Mouse (Mus musculus) kidney, postnatal 0 days (tissue): Measurements from ENCODE around the gene Olfr1043. TPM values are rescaled to one million over a fixed set of nuclear protein-coding genes. Genes with fewer than 3 reads are reported as not detected.

ENCODE experiments used
- ATAC-seq: fragments of 200-750 bp; cut with Nextera tagmentation; replicated peaks from 2 replicates; pipeline ENCODE4 v1.8.0; 2017; ENCODE audit warnings: low read depth, moderate number of reproducible peaks, moderate TSS enrichment, moderate library complexity; ENCODE audit not compliant: low FRiP score
- DNase-seq: peaks from one replicate; pipeline ENCODE4 v3.0.0-alpha.2; 2016; ENCODE audit warnings: low spot score
- H3K27ac ChIP-seq: fragments of 300-500 bp; sonication (generic); 2 replicates; pipeline ENCODE4 v1.5.1; 2014; ENCODE audit warnings: mild to moderate bottlenecking
- H3K27me3 ChIP-seq: fragments of 300-500 bp; sonication (generic); 2 replicates; pipeline ENCODE4 v1.6.1; 2014; ENCODE audit warnings: low read length, mixed read lengths; ENCODE audit not compliant: insufficient read depth
- H3K36me3 ChIP-seq: fragments of 300-500 bp; sonication (generic); 2 replicates; pipeline ENCODE4 v1.6.1; 2014; ENCODE audit warnings: low read length, mixed read lengths; ENCODE audit not compliant: insufficient read depth
- H3K4me1 ChIP-seq: fragments of 300-500 bp; sonication (generic); replicated peaks from 2 replicates; pipeline ENCODE4 v1.6.1; 2014; ENCODE audit warnings: antibody characterized with exemption, low read length, mixed read lengths; ENCODE audit not compliant: insufficient read depth
- H3K4me2 ChIP-seq: fragments of 300-500 bp; sonication (generic); 2 replicates; pipeline ENCODE4 v1.6.1; 2014; ENCODE audit warnings: mild to moderate bottlenecking, low read length, moderate library complexity, mixed read lengths
- H3K4me3 ChIP-seq: fragments of 300-500 bp; sonication (generic); replicated peaks from 2 replicates; pipeline ENCODE4 v1.5.1; 2014; ENCODE audit warnings: low read depth, low read length
- H3K9ac ChIP-seq: fragments of 300-500 bp; sonication (generic); 2 replicates; pipeline ENCODE4 v1.6.1; 2014; ENCODE audit warnings: low read depth, low read length
- H3K9me3 ChIP-seq: fragments of 300-500 bp; sonication (generic); replicated peaks from 2 replicates; pipeline ENCODE4 v1.6.1; 2016; ENCODE audit warnings: low read length, inconsistent platforms, mixed read lengths
- CTCF ChIP-seq: IDR thresholded peaks from 2 replicates; pipeline ENCODE4 v1.5.1; 2016; ENCODE audit warnings: antibody characterized with exemption, low read depth, mild to moderate bottlenecking, moderate library complexity
- WGBS: fragments of 180-500 bp; shearing (Covaris S2); extraction: QIAGEN DNeasy Blood & Tissue Kit; methylation state at CpG from one replicate; pipeline ENCODE4 v1.1.7; 2014; 5-methylcytosine and 5-hydroxymethylcytosine counted together
- polyA plus RNA-seq: library from polyadenylated mRNA; unstranded; fragments of >200 nt; fragmentation: Nextera tagmentation; extraction: Ambion mirVana; gene quantifications from 2 replicates; pipeline ENCODE4 v1.2.1, GENCODE M21; 2015

The Olfr1043 gene
- polyA plus RNA-seq, 1 experiment from 2014 or later: not detected

DNA sequence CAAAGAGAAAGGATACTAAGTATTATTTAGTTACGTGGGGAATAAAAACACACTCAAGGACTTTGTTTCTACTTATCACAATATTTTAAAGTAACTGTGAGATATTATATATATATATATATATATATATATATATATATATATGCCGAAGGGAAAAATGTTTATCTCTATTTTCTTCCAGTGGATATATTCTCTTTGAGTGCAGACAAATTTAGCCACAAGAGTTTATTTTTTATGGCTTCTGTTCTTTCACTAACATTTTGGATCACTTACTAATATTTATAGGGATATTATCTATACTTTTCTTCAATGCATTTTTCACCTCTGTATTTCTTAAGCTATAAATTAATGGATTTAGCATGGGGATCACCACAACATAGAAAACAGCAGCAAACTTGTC, 5.6 kb downstream of the Olfr1043 start, which contains the start of gene Olfr1042:
TSS of gene Olfr1042 (minus strand) at position 101 of the 400 bp plus-strand sequence.
- Histone ChIP-seq H3K9ac (no peak within 1 kb of the TSS), H3K36me3 (no peaks in the 10 kb centered on the region), H3K27ac (no peak within 1 kb of the TSS), H3K4me3 (no peak within 1 kb of the TSS), H3K9me3 (no peaks in the 10 kb centered on the region), H3K4me2 (no peak within 1 kb of the TSS), H3K4me1 (no peaks in the 10 kb centered on the region), H3K27me3 (no peaks in the 10 kb centered on the region)
- DNase-seq (no peak), ATAC-seq (no peak)
- WGBS: 87% methylated on average over 2 of the region's 2 CpGs
- no peak for TF ChIP-seq CTCF

GRCm38 (mm10) chr2:86146632-86147031, 20.7 kb downstream of the Olfr1043 start, which contains the start of gene Olfr1040:
TSS of gene Olfr1040 (minus strand) at chr2:86146732.
- Histone ChIP-seq H3K27me3 (no peaks in the 10 kb centered on the region), H3K4me1 (no peaks in the 10 kb centered on the region), H3K4me2 (no peak within 1 kb of the TSS)

GRCm38 (mm10) chr2:86135828-86136227, 31.5 kb downstream of the Olfr1043 start, which contains the start of gene Olfr1039:
TSS of gene Olfr1039 (minus strand) at chr2:86135928.
- TF ChIP-seq CTCF: no peak
- H3K27me3 ChIP-seq: no peaks in the 10 kb centered on the region
- 92% methylated on average over 1 of the region's 1 CpGs for WGBS
- H3K4me1 ChIP-seq: no peaks in the 10 kb centered on the region
- DNase-seq: no peak
- H3K36me3 ChIP-seq: no peaks in the 10 kb centered on the region
- no peak within 1 kb of the TSS for H3K4me2 ChIP-seq
- no peaks in the 10 kb centered on the region for H3K9me3 ChIP-seq
- no peak within 1 kb of the TSS for H3K4me3 ChIP-seq
- no peak for ATAC-seq
- H3K9ac ChIP-seq: no peak within 1 kb of the TSS
- no peak within 1 kb of the TSS for H3K27ac ChIP-seq

More at GRCm38 (mm10) chr2:86146632-86147031, 20.7 kb downstream of the Olfr1043 start, which contains the start of gene Olfr1040:
- ATAC-seq (no peak), DNase-seq (no peak)
- H3K4me3 ChIP-seq: no peak within 1 kb of the TSS
- WGBS: 80% methylated on average over 1 of the region's 1 CpGs
- no peak for TF ChIP-seq CTCF
- no peak within 1 kb of the TSS for H3K27ac ChIP-seq
- no peak within 1 kb of the TSS for H3K9ac ChIP-seq
- no peaks in the 10 kb centered on the region for H3K36me3 ChIP-seq
- no peaks in the 10 kb centered on the region for H3K9me3 ChIP-seq

Other genes starting within 250 kb of the Olfr1043 start
- not detected in 2 replicates for gene Olfr1026, start 246.0 kb downstream of the Olfr1043 start, polyA plus RNA-seq
- not detected in 2 replicates for gene Olfr1028, start 217.1 kb downstream of the Olfr1043 start, polyA plus RNA-seq
- not detected in 2 replicates for gene Olfr1029, start 193.6 kb downstream of the Olfr1043 start, polyA plus RNA-seq
- gene Olfr1030, start 188.2 kb downstream of the Olfr1043 start, polyA plus RNA-seq: not detected in 2 replicates
- not detected in 2 replicates for gene Olfr1031, start 177.2 kb downstream of the Olfr1043 start, polyA plus RNA-seq
- gene Olfr1032, start 162.0 kb downstream of the Olfr1043 start, polyA plus RNA-seq: not detected in 2 replicates
- 5.0 and 5.4 TPM in 2 replicates for gene Olfr1033, start 146.9 kb downstream of the Olfr1043 start, polyA plus RNA-seq
- gene Olfr1034, start 121.7 kb downstream of the Olfr1043 start, polyA plus RNA-seq: 0.04 and 0.09 TPM in 2 replicates
- gene Olfr1036, start 93.5 kb downstream of the Olfr1043 start, polyA plus RNA-seq: not detected in 2 replicates
- gene Olfr1037, start 80.1 kb downstream of the Olfr1043 start, polyA plus RNA-seq: not detected in 2 replicates
- not detected in 2 replicates for gene Olfr1039, start 31.6 kb downstream of the Olfr1043 start, polyA plus RNA-seq
- gene Olfr1040, start 20.8 kb downstream of the Olfr1043 start, polyA plus RNA-seq: not detected in 2 replicates
- not detected in 2 replicates for gene Olfr1042, start 5.7 kb downstream of the Olfr1043 start, polyA plus RNA-seq
- not detected in 2 replicates for gene Olfr1044, start 10.3 kb upstream of the Olfr1043 start, polyA plus RNA-seq
- gene Olfr52, start 18.2 kb upstream of the Olfr1043 start, polyA plus RNA-seq: not detected in 2 replicates
- not detected in 2 replicates for gene Olfr1045, start 35.5 kb upstream of the Olfr1043 start, polyA plus RNA-seq
- not detected in 2 replicates for gene Olfr1046, start 51.8 kb upstream of the Olfr1043 start, polyA plus RNA-seq
- not detected in 2 replicates for gene Olfr1047, start 63.9 kb upstream of the Olfr1043 start, polyA plus RNA-seq
- gene Olfr1048, start 72.8 kb upstream of the Olfr1043 start, polyA plus RNA-seq: not detected in 2 replicates
- gene Olfr1049, start 90.8 kb upstream of the Olfr1043 start, polyA plus RNA-seq: not detected in 2 replicates
- not detected in 2 replicates for gene Olfr1051, start 111.6 kb upstream of the Olfr1043 start, polyA plus RNA-seq
- gene Olfr1052, start 124.9 kb upstream of the Olfr1043 start, polyA plus RNA-seq: not detected in 2 replicates
- not detected in 2 replicates for gene Olfr1053, start 147.8 kb upstream of the Olfr1043 start, polyA plus RNA-seq
- not detected in 2 replicates for gene Olfr1054, start 167.9 kb upstream of the Olfr1043 start, polyA plus RNA-seq
- gene Olfr1055, start 182.8 kb upstream of the Olfr1043 start, polyA plus RNA-seq: not detected in 2 replicates
- gene Olfr1056, start 194.9 kb upstream of the Olfr1043 start, polyA plus RNA-seq: not detected in 2 replicates
- gene Olfr1057, start 210.9 kb upstream of the Olfr1043 start, polyA plus RNA-seq: not detected in 2 replicates
- gene Olfr1058, start 221.0 kb upstream of the Olfr1043 start, polyA plus RNA-seq: not detected in 2 replicates
- not detected in 2 replicates for gene Olfr1061, start 246.5 kb upstream of the Olfr1043 start, polyA plus RNA-seq